Mouse (Mus musculus) cerebellum, adult 11-12 months (tissue): ENCODE results near the gene Gtpbp10.

Experiments used
- DNase-seq: peaks from one replicate; pipeline ENCODE4 v3.0.0; 2022

The Gtpbp10 gene

DNA sequence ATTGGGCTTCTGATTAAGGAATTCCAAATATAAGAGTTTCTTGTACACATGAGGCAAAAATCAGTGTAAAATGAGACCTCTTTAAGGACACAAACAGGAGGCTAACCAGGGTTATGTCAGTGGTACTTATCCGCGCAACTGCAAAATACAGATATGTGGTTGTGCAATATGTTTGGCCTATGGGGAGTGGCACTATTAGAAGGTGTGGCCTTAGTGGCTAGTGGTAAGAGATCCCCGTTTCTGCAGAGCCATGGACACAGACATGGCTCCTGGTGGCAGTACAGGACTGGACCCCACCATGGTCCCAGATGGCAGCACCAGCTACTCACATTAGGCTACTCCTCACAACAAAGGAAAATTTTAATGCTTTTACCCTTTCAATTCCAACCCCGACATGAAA is 64.3 kb downstream of the Gtpbp10 start:
- no peak for DNase-seq

DNA sequence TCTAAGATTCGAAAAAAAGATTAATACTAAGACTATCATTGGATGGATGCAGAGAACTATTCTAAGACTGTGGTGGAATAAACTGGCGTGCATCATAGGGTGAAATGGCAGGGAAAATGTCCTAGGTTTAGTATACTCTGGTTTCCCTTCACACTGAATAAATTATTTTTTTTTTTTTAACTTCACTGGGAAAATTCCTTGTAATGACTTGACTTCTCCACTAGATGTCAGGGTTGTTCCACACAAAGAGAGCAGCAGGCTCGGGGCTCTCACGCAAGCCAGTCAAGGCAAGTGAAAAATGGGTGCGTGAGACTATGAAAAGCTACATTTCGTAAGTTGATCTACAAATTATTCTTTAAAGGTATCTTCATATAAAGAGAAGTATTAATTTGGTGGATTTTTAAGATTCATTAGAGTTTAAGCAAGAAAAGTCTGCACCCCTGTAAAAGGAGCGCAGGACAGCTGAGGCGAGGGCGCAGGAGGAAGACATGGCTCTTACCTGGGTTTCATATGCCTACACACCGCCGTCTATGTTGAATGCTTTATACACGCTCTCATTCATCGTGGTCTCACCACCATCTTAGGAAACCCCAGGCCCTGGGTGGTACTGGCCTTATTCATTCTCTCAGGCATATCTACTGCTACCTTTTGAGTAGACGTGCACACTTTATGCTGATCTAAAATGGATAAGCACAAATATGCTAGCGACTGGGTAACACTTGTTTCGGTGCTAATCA is 64.9 kb downstream of the Gtpbp10 start:
- no peak for DNase-seq

DNA sequence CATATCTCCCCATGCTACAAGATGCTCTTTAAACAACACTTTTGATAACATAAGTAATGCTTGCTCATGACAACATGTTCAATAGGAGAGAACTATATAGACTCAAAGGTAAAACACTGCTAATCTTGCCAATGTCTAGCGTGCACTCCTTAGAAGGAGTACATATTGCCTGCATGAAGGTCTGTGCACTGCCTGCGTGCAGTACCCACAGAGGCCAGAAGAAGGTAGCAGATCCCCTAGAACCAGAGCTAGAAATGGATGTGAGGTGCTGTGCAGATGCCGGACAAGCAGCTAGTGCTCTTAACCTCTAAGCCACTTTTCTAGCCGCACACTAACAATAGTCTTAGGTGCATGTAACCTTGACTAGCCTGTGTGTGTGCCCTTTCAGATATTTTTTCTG is 67.2 kb downstream of the Gtpbp10 start:
- DNase-seq = no peak
